Mouse (Mus musculus): ENCODE results near the gene Myo5c. TPM values are rescaled to one million over a fixed set of nuclear protein-coding genes. Genes with fewer than 3 reads are reported as not detected.
A peak's percentile ranks its signal among the peaks of the same experiment; 100 is the strongest.

Gene Myo5c
- total and polyA plus RNA-seq, 3 experiments: 0.15 to 0.22 TPM; not detected in 1

DNA sequence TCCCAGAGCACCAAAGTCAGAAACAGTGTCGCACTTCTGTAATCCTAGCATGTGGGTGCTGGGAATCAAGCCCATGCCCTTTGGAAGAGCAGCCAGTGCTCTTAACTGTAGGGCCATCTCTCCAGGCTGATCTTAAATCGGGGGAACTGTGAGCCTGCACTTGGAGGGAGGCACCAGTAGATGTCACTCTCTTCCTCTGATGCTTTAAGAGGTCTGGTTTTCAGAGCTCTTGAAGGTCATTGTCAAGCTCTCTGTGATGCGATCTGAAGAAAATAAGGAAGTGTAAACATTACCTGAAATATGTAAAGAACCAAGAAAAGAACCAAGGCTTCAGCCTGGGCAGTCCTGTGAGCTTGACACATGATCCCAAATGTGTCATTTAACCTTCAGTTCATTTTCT lies 51.0 kb downstream of the Myo5c start:
- DNase-seq (ENCODE audit: low spot score) (peak; percentile 11), ATAC-seq (ENCODE audit: extremely low read depth, insufficient number of reproducible peaks, low FRiP score, poor library complexity, severe bottlenecking) (no peak; the same call in 1 of the 2 replicates)
- TF ChIP-seq CTCF (IDR thresholded peaks at IDR 0.05; ENCODE audit: low read depth, low read length) (peak; percentile 32; the same call in 1 of the 2 replicates), GATA2 (IDR thresholded peaks at IDR 0.05; ENCODE audit: borderline replicate concordance, low read depth, low read length) (no peak), TAL1 (conservative IDR thresholded peaks at IDR 0.05; ENCODE audit: low read depth, low read length) (no peak), POLR2AphosphoS5 (IDR thresholded peaks at IDR 0.05; ENCODE audit: insufficient replicate concordance, low read depth, low read length) (no peak), GATA1 (IDR thresholded peaks at IDR 0.05; ENCODE audit: borderline replicate concordance, low read length) (no peak)
- H3K9me3 ChIP-seq (replicated peaks): no peaks in the 10 kb centered on the region
- peaks cover 33% of the 10 kb centered on the region for H3K27me3 ChIP-seq (ENCODE audit: insufficient read depth, low read length)
- no peak overlapping the region for H3K4me3 ChIP-seq (ENCODE audit: low read depth, low read length)
- H3K36me3 ChIP-seq (replicated peaks): no peaks in the 10 kb centered on the region
- H3K4me1 ChIP-seq (ENCODE audit: insufficient read depth, low read depth, low read length): peaks cover 3% of the 10 kb centered on the region; the same call in 1 of the 2 replicates

DNA sequence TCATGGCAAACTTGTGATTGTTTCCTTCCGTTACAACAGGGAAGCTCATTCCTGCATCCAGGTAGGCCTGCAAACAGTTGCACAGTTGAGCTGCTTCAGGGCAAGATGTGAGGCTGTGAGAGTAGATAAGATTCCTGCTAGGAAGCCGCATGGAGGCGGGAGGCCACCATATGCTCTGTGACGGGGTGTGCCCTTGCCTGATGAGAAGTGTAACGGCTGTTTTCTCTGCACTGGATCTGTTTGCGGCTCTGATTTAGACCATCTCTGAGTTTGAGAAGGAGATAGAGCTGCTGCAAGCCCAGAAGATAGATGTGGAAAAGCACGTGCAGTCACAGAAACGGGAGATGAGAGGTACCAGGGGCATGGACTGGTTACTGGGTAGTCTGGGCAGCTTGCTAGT lies 51.8 kb downstream of the Myo5c start:
- no peak for TF ChIP-seq GATA2 (IDR thresholded peaks at IDR 0.05; ENCODE audit: borderline replicate concordance, low read depth, low read length)
- no peak for DNase-seq (ENCODE audit: low spot score)
- Histone ChIP-seq H3K9me3 (replicated peaks) (no peaks in the 10 kb centered on the region), H3K27me3 (ENCODE audit: insufficient read depth, low read length) (peaks cover 32% of the 10 kb centered on the region), H3K4me1 (ENCODE audit: insufficient read depth, low read depth, low read length) (peaks cover 3% of the 10 kb centered on the region; the same call in 1 of the 2 replicates), H3K4me3 (ENCODE audit: low read depth, low read length) (no peak overlapping the region), H3K36me3 (replicated peaks) (no peaks in the 10 kb centered on the region)
- no peak for ATAC-seq (ENCODE audit: extremely low read depth, insufficient number of reproducible peaks, low FRiP score, poor library complexity, severe bottlenecking)

DNA sequence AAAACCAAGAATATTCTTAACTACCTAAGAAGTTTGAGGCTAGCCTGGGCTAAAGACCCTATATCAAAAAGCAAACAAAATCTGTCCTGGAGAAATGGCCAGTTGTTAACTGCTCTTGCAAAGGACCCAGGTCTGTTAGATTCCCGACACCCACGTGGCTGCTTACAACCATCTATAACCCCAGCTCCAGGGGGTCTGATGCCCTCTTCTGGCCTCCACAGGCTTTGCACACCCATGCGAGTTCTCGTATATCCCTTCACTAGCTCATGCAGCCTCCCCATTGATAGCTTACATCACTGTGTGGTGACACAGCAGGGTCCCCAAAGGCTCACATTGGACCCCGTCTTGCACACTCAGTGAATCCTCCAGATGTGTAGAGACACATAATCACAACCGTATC lies 53.5 kb downstream of the Myo5c start:
- TF ChIP-seq TAL1 (conservative IDR thresholded peaks at IDR 0.05; ENCODE audit: low read depth, low read length) (no peak), GATA2 (IDR thresholded peaks at IDR 0.05; ENCODE audit: borderline replicate concordance, low read depth, low read length) (no peak), CTCF (IDR thresholded peaks at IDR 0.05; ENCODE audit: low read depth, low read length) (no peak), POLR2AphosphoS5 (IDR thresholded peaks at IDR 0.05; ENCODE audit: insufficient replicate concordance, low read depth, low read length) (no peak), GATA1 (IDR thresholded peaks at IDR 0.05; ENCODE audit: borderline replicate concordance, low read length) (no peak)
- Histone ChIP-seq H3K27me3 (ENCODE audit: insufficient read depth, low read length) (peaks cover 19% of the 10 kb centered on the region), H3K36me3 (replicated peaks) (no peaks in the 10 kb centered on the region), H3K9me3 (replicated peaks) (no peaks in the 10 kb centered on the region), H3K4me3 (ENCODE audit: low read depth, low read length) (no peak overlapping the region), H3K4me1 (ENCODE audit: insufficient read depth, low read depth, low read length) (peaks cover 6% of the 10 kb centered on the region; the same call in 1 of the 2 replicates)
- no peak for DNase-seq (ENCODE audit: low spot score)
- no peak for ATAC-seq (ENCODE audit: extremely low read depth, insufficient number of reproducible peaks, low FRiP score, poor library complexity, severe bottlenecking)

DNA sequence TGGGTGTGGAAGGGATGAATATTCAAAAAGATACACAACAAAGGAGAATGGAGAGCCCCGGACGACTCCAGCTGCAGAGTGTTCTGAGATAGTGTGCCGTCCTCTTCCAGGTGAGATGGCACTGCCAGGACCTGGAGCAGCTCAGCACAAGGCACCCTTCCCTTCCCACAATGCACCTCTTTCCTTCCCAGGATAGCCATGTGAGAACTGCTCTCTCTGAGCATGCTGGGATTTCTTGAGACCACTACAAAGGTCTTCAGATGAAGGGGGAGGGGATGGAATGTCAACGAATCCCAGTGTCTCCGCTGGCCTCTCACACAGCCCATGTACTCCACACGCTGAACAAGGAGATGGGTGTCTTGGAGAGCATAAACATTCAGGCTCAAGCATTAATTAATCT lies 55.8 kb downstream of the Myo5c start:
- TF ChIP-seq TAL1 (conservative IDR thresholded peaks at IDR 0.05; ENCODE audit: low read depth, low read length) (no peak), GATA2 (IDR thresholded peaks at IDR 0.05; ENCODE audit: borderline replicate concordance, low read depth, low read length) (no peak), CTCF (IDR thresholded peaks at IDR 0.05; ENCODE audit: low read depth, low read length) (no peak), POLR2AphosphoS5 (IDR thresholded peaks at IDR 0.05; ENCODE audit: insufficient replicate concordance, low read depth, low read length) (no peak), GATA1 (IDR thresholded peaks at IDR 0.05; ENCODE audit: borderline replicate concordance, low read length) (no peak)
- H3K9me3 ChIP-seq (replicated peaks): no peaks in the 10 kb centered on the region
- no peak for ATAC-seq (ENCODE audit: extremely low read depth, insufficient number of reproducible peaks, low FRiP score, poor library complexity, severe bottlenecking)
- peaks cover 9% of the 10 kb centered on the region for H3K27me3 ChIP-seq (ENCODE audit: insufficient read depth, low read length)
- no peaks in the 10 kb centered on the region for H3K36me3 ChIP-seq (replicated peaks)
- H3K4me3 ChIP-seq (ENCODE audit: low read depth, low read length): no peak overlapping the region
- peaks cover 6% of the 10 kb centered on the region; the same call in 1 of the 2 replicates for H3K4me1 ChIP-seq (ENCODE audit: insufficient read depth, low read depth, low read length)
- no peak for DNase-seq (ENCODE audit: low spot score)

DNA sequence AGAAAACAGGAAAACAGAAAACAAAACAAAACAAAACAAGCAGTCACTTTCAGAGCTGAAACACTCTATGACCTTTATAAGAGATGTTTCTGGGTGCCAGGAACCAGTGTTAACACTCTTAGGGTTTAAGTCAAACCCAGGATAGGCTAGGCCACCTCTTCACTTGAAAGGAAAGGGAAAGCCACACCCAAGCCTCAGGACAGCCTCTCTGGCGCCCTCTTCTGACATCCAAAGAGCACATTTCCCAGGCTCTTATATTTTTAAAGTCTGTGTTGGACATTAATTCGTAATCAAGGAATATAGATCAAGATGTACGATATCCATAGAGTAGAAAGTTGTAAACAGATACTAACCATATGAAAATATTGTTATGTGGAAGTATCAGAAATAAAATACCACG lies 57.7 kb downstream of the Myo5c start:
- no peaks in the 10 kb centered on the region for H3K9me3 ChIP-seq (replicated peaks)
- H3K27me3 ChIP-seq (ENCODE audit: insufficient read depth, low read length): peaks cover 6% of the 10 kb centered on the region
- no peak for DNase-seq (ENCODE audit: low spot score)
- no peak for ATAC-seq (ENCODE audit: extremely low read depth, insufficient number of reproducible peaks, low FRiP score, poor library complexity, severe bottlenecking)
- 0 out of 2 replicates have a peak, but pooled peaks cover 3% of the 10 kb centered on the region for H3K4me1 ChIP-seq (ENCODE audit: insufficient read depth, low read depth, low read length)
- 0 out of 2 replicates have a peak, but pooled peaks have one; percentile 17 for TF ChIP-seq CTCF (IDR thresholded peaks at IDR 0.05; ENCODE audit: low read depth, low read length)
- no peak for TF ChIP-seq TAL1 (conservative IDR thresholded peaks at IDR 0.05; ENCODE audit: low read depth, low read length)
- no peaks in the 10 kb centered on the region for H3K36me3 ChIP-seq (replicated peaks)
- no peak overlapping the region for H3K4me3 ChIP-seq (ENCODE audit: low read depth, low read length)

DNA sequence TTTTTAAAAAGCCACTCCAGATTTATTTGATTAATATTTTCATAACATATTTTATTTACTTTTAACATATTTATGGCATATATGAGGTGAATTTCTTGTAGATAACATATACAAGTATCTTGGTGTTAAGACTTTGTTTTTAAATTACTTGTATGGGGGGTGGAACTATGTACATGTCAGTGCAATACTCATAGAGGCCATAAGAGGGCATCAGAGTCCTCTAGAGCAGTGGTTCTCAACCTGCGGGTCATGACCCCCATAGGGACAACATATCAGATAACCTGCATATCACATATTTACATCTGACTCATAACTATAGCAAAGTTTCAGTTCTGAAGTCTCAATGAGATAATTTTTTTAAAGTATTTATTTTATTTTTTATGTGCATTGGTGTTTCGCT lies 67.5 kb downstream of the Myo5c start:
- ATAC-seq (ENCODE audit: extremely low read depth, insufficient number of reproducible peaks, low FRiP score, poor library complexity, severe bottlenecking) (no peak), DNase-seq (ENCODE audit: low spot score) (no peak)
- TF ChIP-seq CTCF (IDR thresholded peaks at IDR 0.05; ENCODE audit: low read depth, low read length): 0 out of 2 replicates have a peak, but pooled peaks have one; percentile 30
- TF ChIP-seq TAL1 (conservative IDR thresholded peaks at IDR 0.05; ENCODE audit: low read depth, low read length): no peak
- H3K4me3 ChIP-seq (ENCODE audit: low read depth, low read length): no peak overlapping the region
- no peaks in the 10 kb centered on the region for H3K9me3 ChIP-seq (replicated peaks)
- H3K36me3 ChIP-seq (replicated peaks): no peaks in the 10 kb centered on the region
- H3K4me1 ChIP-seq (ENCODE audit: insufficient read depth, low read depth, low read length): peaks cover 2% of the 10 kb centered on the region; the same call in 1 of the 2 replicates
- H3K27me3 ChIP-seq (ENCODE audit: insufficient read depth, low read length): peaks cover 17% of the 10 kb centered on the region

DNA sequence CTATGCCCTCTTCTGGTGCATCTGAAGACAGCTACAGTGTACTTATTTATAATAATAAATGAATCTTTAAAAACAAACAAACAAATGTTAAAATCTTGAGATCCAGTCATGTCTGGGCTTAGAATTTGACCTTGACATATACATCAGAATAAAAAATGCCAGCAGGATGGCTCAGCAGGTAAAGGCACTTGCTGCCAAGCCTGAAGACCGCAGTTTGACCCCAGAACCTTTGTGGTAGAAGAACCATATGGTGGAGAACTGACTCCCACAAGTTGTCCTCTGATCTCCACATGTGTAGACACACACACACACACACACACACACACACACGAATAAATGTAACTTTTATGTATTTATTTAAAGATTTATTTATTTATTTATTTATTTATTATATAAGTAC lies 71.2 kb downstream of the Myo5c start:
- ATAC-seq (ENCODE audit: extremely low read depth, insufficient number of reproducible peaks, low FRiP score, poor library complexity, severe bottlenecking): no peak

More for the DNA sequence above, 71.2 kb downstream of the Myo5c start:
- TF ChIP-seq POLR2AphosphoS5 (IDR thresholded peaks at IDR 0.05; ENCODE audit: insufficient replicate concordance, low read depth, low read length): no peak
- no peak for TF ChIP-seq CTCF (IDR thresholded peaks at IDR 0.05; ENCODE audit: low read depth, low read length)
- TF ChIP-seq TAL1 (conservative IDR thresholded peaks at IDR 0.05; ENCODE audit: low read depth, low read length): no peak
- no peak for TF ChIP-seq GATA2 (IDR thresholded peaks at IDR 0.05; ENCODE audit: borderline replicate concordance, low read depth, low read length)
- no peak for TF ChIP-seq GATA1 (IDR thresholded peaks at IDR 0.05; ENCODE audit: borderline replicate concordance, low read length)
- Histone ChIP-seq H3K9me3 (replicated peaks) (no peaks in the 10 kb centered on the region), H3K4me1 (ENCODE audit: insufficient read depth, low read depth, low read length) (peaks cover 2% of the 10 kb centered on the region; the same call in 1 of the 2 replicates), H3K36me3 (replicated peaks) (no peaks in the 10 kb centered on the region), H3K4me3 (ENCODE audit: low read depth, low read length) (no peak overlapping the region), H3K27me3 (ENCODE audit: insufficient read depth, low read length) (peaks cover 2% of the 10 kb centered on the region; the same call in 1 of the 2 replicates)
- no peak for DNase-seq (ENCODE audit: low spot score)
